Mouse (Mus musculus): ENCODE results near the gene Tectb.
"Not testable (repeated sequence)": the region's sequence is repeated elsewhere in the genome, so short reads cannot be mapped to it uniquely, and the experiment has no call there.

Gene Tectb

GRCm38 (mm10) chr19:55180433-55180832 lies at the start of gene Tectb:
Gene Tectb (plus strand): TSS chr19:55180733.
- DNase-seq (ENCODE audit: low spot score): no peak

- DNase-seq (ENCODE audit: low spot score): peak; percentile 3
Observed at GRCm38 (mm10) chr19:55131747-55132146, 48.8 kb upstream of the Tectb start.

GRCm38 (mm10) chr19:55132476-55132875 lies 48.1 kb upstream of the Tectb start:
- peak; percentile 7 for DNase-seq (ENCODE audit: low spot score)

- DNase-seq (ENCODE audit: low spot score): peak; percentile 2
Observed at GRCm38 (mm10) chr19:55134521-55134920, 46.0 kb upstream of the Tectb start.

GRCm38 (mm10) chr19:55135918-55136317 lies 44.6 kb upstream of the Tectb start:
- DNase-seq (ENCODE audit: low spot score): no peak

- no peak for DNase-seq (ENCODE audit: low spot score)
Observed at GRCm38 (mm10) chr19:55136693-55137427, 43.7 kb upstream of the Tectb start.

GRCm38 (mm10) chr19:55137884-55138283 lies 42.6 kb upstream of the Tectb start:
- DNase-seq (ENCODE audit: low spot score): no peak

GRCm38 (mm10) chr19:55138506-55138905 lies 42.0 kb upstream of the Tectb start:
- DNase-seq (ENCODE audit: low spot score): peak; percentile 48

- DNase-seq (ENCODE audit: low spot score): no peak
Observed at GRCm38 (mm10) chr19:55139301-55139700, 41.2 kb upstream of the Tectb start.

- no peak for DNase-seq (ENCODE audit: low spot score)
Observed at GRCm38 (mm10) chr19:55143391-55144300, 36.9 kb upstream of the Tectb start.

- DNase-seq (ENCODE audit: low spot score): no peak
Observed at GRCm38 (mm10) chr19:55144691-55145090, 35.8 kb upstream of the Tectb start.

- no peak for DNase-seq (ENCODE audit: low spot score)
Observed at GRCm38 (mm10) chr19:55145136-55145535, 35.4 kb upstream of the Tectb start.

GRCm38 (mm10) chr19:55147568-55147967 lies 33.0 kb upstream of the Tectb start:
- no peak for DNase-seq (ENCODE audit: low spot score)

- DNase-seq (ENCODE audit: low spot score): no peak
Observed at GRCm38 (mm10) chr19:55148109-55148508, 32.4 kb upstream of the Tectb start.

- no peak for DNase-seq (ENCODE audit: low spot score)
Observed at GRCm38 (mm10) chr19:55149646-55150045, 30.9 kb upstream of the Tectb start.

GRCm38 (mm10) chr19:55152274-55152673 lies 28.3 kb upstream of the Tectb start:
- DNase-seq (ENCODE audit: low spot score): not testable (repeated sequence)

- DNase-seq (ENCODE audit: low spot score): no peak
Observed at GRCm38 (mm10) chr19:55152983-55153382, 27.6 kb upstream of the Tectb start.

GRCm38 (mm10) chr19:55157029-55157428 lies 23.5 kb upstream of the Tectb start:
- DNase-seq (ENCODE audit: low spot score): no peak

GRCm38 (mm10) chr19:55158606-55159005 lies 21.9 kb upstream of the Tectb start:
- DNase-seq (ENCODE audit: low spot score): peak; percentile 69

- no peak for DNase-seq (ENCODE audit: low spot score)
Observed at GRCm38 (mm10) chr19:55159826-55160225, 20.7 kb upstream of the Tectb start.

- DNase-seq (ENCODE audit: low spot score): no peak
Observed at GRCm38 (mm10) chr19:55162271-55162670, 18.3 kb upstream of the Tectb start.

GRCm38 (mm10) chr19:55164162-55164561 lies 16.4 kb upstream of the Tectb start:
- no peak for DNase-seq (ENCODE audit: low spot score)
